ENCODE assay signal across 18 mouse cellular contexts in the genomic region with DNA sequence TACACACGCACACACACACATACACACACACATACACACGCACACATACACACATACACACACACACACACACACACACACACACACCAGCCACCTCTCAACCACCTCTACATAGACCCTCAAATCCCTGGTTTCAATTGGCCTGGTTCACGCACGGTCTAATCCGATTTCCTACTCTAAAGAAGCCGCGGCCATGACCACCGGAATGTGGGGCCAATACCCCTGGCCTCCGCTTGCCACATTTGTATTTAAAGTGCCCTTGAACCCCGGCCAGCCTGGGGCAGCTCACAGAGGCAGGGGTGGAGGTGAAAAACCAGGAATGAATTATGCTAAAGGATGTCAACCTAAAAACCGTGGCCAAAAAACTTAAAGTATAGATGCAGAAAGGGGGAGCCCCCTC.
"Had no signal": no experiment of that assay in that cellular context is flagged by ENCODE, and none has a peak within 500 bp of the region (broad histone marks: within the 10 kb centered on the region; RNA-seq: fewer than 3 reads in every experiment).

No protein-coding gene starts in this region.

- H3K27me3 ChIP-seq: limb, embryonic 12.5 days had no signal

- H3K9me3 ChIP-seq: limb, embryonic 12.5 days; liver, embryonic 13.5 days; lung, embryonic 15.5 days; megakaryocyte, embryonic 14.5 days; neural tube, embryonic 13.5 days had no signal

- H3K27ac ChIP-seq: kidney, postnatal 0 days; limb, embryonic 12.5 days; lung, embryonic 15.5 days; macrophage; neural tube, embryonic 13.5 days had no signal

- H3K4me1 ChIP-seq: megakaryocyte, embryonic 14.5 days had no signal

- H3K9ac ChIP-seq: limb, embryonic 12.5 days; liver, embryonic 13.5 days; liver, postnatal 0 days; lung, embryonic 15.5 days; neural tube, embryonic 13.5 days had no signal

- DNase-seq: kidney, adult 8-10 months; kidney, postnatal 36 days; liver; liver, embryonic 13.5 days; liver, postnatal 0 days; lung, postnatal 14 days; retina, postnatal 1 day; right cerebral cortex, postnatal 4 days; spleen, adult 18-20 months; thymus, adult 18-20 months; thymus, postnatal 14 days had no signal

- H3K4me2 ChIP-seq: limb, embryonic 12.5 days; liver, embryonic 13.5 days; lung, embryonic 15.5 days; neural tube, embryonic 13.5 days had no signal

- H3K4me3 ChIP-seq: limb, embryonic 12.5 days; liver, embryonic 13.5 days; lung, embryonic 15.5 days; megakaryocyte, embryonic 14.5 days; neural tube, embryonic 13.5 days had no signal

- ATAC-seq: intestine, embryonic 16.5 days; liver, postnatal 0 days had no signal

- H3K36me3 ChIP-seq: limb, embryonic 12.5 days; liver, embryonic 13.5 days; lung, embryonic 15.5 days; neural tube, embryonic 13.5 days had no signal
